Mouse (Mus musculus): ENCODE measurements at regions not wholly inside any gene's neighbourhood (a gene's known extent, or its start where the extent isn't known, plus 50 kb on each side); places are given as distances from the start of the nearest gene placed in this dataset.

- DNase-seq (ENCODE audit: low spot score) = no peak
Observed at GRCm38 (mm10) chr13:72355297-72355696, 273.3 kb upstream of the Irx2 start.

- no peak for DNase-seq (ENCODE audit: low spot score)
Observed at GRCm38 (mm10) chr13:72355821-72356220, 272.8 kb upstream of the Irx2 start.

GRCm38 (mm10) chr13:72358243-72358904 lies 270.2 kb upstream of the Irx2 start:
- no peak for DNase-seq (ENCODE audit: low spot score)

GRCm38 (mm10) chr13:72365534-72366271 lies 262.9 kb upstream of the Irx2 start:
- DNase-seq (ENCODE audit: low spot score) = no peak

- DNase-seq (ENCODE audit: low spot score) = no peak
Observed at GRCm38 (mm10) chr13:72366281-72366680, 262.3 kb upstream of the Irx2 start.

- no peak for DNase-seq (ENCODE audit: low spot score)
Observed at GRCm38 (mm10) chr13:72370131-72370530, 258.5 kb upstream of the Irx2 start.

- DNase-seq (ENCODE audit: low spot score) = no peak
Observed at GRCm38 (mm10) chr13:72370997-72371396, 257.6 kb upstream of the Irx2 start.

GRCm38 (mm10) chr13:72393366-72393765 lies 235.3 kb upstream of the Irx2 start:
- no peak for DNase-seq (ENCODE audit: low spot score)

GRCm38 (mm10) chr13:72400677-72401076 lies 227.9 kb upstream of the Irx2 start:
- DNase-seq (ENCODE audit: low spot score) = no peak

GRCm38 (mm10) chr13:72409238-72409965 lies 219.2 kb upstream of the Irx2 start:
- no peak for DNase-seq (ENCODE audit: low spot score)

GRCm38 (mm10) chr13:72412656-72413055 lies 216.0 kb upstream of the Irx2 start:
- no peak for DNase-seq (ENCODE audit: low spot score)

GRCm38 (mm10) chr13:72416981-72417380 lies 211.6 kb upstream of the Irx2 start:
- no peak for DNase-seq (ENCODE audit: low spot score)

- DNase-seq (ENCODE audit: low spot score) = no peak
Observed at GRCm38 (mm10) chr13:72417816-72418215, 210.8 kb upstream of the Irx2 start.

GRCm38 (mm10) chr13:72418285-72418684 lies 210.3 kb upstream of the Irx2 start:
- DNase-seq (ENCODE audit: low spot score) = no peak

GRCm38 (mm10) chr13:72419532-72419931 lies 209.1 kb upstream of the Irx2 start:
- no peak for DNase-seq (ENCODE audit: low spot score)

GRCm38 (mm10) chr13:72425917-72426316 lies 202.7 kb upstream of the Irx2 start:
- DNase-seq (ENCODE audit: low spot score) = no peak

GRCm38 (mm10) chr13:72445336-72445735 lies 183.3 kb upstream of the Irx2 start:
- no peak for DNase-seq (ENCODE audit: low spot score)

- DNase-seq (ENCODE audit: low spot score) = no peak
Observed at GRCm38 (mm10) chr13:72448458-72449058, 180.1 kb upstream of the Irx2 start.

GRCm38 (mm10) chr13:72495353-72495752 lies 133.3 kb upstream of the Irx2 start:
- no peak for DNase-seq (ENCODE audit: low spot score)

GRCm38 (mm10) chr13:72497036-72497435 lies 131.6 kb upstream of the Irx2 start:
- no peak for DNase-seq (ENCODE audit: low spot score)

GRCm38 (mm10) chr13:72497521-72497920 lies 131.1 kb upstream of the Irx2 start:
- no peak for DNase-seq (ENCODE audit: low spot score)

- DNase-seq (ENCODE audit: low spot score) = no peak
Observed at GRCm38 (mm10) chr13:72505954-72506353, 122.7 kb upstream of the Irx2 start.

GRCm38 (mm10) chr13:72538633-72539032 lies 90.0 kb upstream of the Irx2 start:
- no peak for DNase-seq (ENCODE audit: low spot score)

All from urinary bladder, postnatal 14 days (tissue).